Mouse (Mus musculus) layer of hippocampus, postnatal 10 days (tissue): ENCODE results near the gene Cd22. TPM values are rescaled to one million over a fixed set of nuclear protein-coding genes. Genes with fewer than 3 reads are reported as not detected.
"Not testable (repeated sequence)": the region's sequence is repeated elsewhere in the genome, so short reads cannot be mapped to it uniquely, and the experiment has no call there.

Experiments used
- DNase-seq, 2 experiments: peaks; one replicate each; pipeline ENCODE4 v3.0.0; 2021; ENCODE audit warnings: low spot score in 2 of 2
- long read RNA-seq: library from polyadenylated mRNA; stranded (forward); transcript quantifications from one replicate; pipeline ENCODE4 v2.0.0, GENCODE M21; 2023
- total RNA-seq, 2 experiments: library from RNA; stranded (reverse); gene quantifications; 2 replicates each; pipeline ENCODE4 v1.2.3; 2021

Cd22 gene
- total RNA-seq, result not detected
- long read RNA-seq, result 0 reads

DNA sequence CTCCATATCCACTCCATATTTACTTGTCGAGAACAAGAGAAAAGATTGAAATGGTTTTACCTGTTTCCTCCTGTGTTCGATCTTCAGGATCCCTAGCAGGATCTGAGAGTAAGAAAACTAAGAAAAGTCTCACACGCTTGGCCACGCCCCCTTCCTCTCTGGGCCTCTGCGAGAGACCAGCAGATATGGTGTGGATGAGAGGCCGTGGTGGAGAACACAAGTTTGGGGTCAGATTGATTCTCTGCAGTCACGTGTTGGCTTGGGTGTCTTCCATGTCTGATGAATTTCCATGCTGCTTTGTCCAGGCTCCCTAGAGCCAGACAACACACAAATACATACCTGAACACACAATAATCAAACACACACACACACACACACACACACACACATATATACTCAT, at the start of gene Cd22:
TSS of gene Cd22 (minus strand) at position 167 of the 400 bp plus-strand sequence.
- no peak for DNase-seq

DNA sequence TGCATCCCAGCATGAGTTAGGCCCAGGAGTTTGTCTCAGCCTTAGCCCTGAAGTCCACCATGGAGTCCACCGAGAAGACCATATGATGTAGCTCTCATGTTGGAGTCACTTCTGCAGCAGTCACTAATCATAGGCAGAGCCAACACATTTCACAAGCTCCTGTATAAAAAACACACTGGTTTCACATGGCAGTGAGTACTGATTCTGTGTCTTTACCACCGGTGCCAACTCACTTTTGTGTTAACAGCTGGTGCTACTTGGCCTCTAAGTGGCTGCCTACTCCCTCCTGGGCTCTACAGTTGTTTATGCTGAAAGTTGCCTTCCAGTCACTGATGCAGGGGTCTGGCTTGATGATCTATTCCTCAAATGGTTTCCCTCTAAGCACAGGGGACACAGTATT, 44.4 kb upstream of the Cd22 start, which contains the start of gene Hamp2:
TSS of gene Hamp2 (minus strand) at position 101 of the 400 bp plus-strand sequence.
- not testable (repeated sequence) for DNase-seq

DNA sequence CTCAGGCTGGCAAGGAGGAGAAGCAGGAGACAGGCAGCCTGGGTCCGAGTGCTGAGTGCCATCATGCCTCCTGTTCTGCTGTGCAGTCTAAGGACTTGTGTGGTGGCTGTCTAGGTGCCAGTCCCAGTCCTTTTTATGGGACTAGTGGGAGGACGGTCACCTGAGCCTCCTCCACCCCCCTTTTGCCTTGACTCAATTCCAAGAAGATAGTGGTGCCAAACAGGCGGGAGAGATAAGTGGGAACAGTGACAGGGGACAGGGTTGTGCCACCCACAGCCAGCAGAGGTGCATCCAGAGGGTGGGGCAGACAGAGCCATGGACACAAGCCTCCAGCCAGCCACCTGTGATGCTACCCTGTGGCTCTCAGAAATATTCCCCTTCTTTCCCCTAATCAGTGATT, 43.9 kb upstream of the Cd22 start:
- no peak for DNase-seq

DNA sequence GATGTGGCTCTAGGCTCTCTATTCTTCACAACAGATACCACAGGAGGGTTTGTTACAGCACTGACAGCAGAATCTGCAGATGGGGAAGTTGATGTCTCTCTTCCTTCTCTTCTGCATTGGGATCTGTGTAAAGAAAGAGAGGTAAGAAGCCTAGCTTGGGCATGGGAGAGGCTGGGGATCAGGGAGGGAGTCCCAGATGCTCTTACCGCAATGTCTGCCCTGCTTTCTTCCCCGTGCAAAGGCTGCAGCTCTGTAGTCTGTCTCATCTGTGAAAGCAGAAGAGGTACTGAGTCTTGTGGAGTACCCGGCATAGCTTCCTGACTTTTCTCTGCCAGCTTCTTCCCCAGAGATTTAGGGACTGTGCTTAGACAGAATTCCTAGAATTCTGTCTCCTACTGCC, 42.3 kb upstream of the Cd22 start:
- not testable (repeated sequence) for DNase-seq

DNA sequence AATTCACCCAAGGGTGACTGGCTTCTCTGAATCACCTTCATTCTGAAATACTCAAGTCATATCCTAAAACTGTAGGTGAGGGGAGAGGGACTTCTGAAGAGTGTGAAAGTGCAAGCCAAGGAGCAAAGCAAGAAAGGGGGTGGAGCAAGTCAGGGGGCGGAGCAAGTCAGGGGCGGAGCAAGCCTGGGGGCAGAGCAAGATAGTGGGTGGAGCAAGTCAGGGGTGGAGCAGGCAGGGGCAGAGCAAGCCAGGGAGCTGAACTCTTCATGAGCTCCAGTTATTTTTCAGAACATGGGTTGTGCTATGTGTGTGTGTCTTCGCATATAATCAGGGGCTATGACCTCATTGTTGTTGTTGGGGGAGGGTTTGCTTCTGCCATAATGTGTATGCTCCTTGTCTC, 40.1 kb upstream of the Cd22 start:
- DNase-seq, result no peak

DNA sequence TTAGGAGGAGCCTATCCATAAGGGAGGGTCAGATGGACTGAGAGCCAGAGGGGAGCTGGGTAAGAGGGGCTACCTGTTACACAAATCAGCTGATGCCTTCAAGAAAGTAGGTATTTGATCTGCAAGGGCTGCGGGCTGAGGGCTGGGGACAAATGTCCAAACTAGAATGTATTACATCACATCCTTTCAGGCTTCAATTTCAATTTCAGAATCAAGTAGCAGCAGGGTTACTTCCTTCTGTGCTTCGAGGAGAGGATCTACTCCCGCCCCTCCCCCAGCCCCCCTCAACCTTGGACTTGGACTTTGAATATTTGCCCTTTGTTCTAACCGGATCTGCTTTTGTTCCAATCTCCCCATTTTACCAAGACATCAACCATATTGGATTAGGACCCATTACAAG, 37.1 kb upstream of the Cd22 start:
- no peak for DNase-seq

DNA sequence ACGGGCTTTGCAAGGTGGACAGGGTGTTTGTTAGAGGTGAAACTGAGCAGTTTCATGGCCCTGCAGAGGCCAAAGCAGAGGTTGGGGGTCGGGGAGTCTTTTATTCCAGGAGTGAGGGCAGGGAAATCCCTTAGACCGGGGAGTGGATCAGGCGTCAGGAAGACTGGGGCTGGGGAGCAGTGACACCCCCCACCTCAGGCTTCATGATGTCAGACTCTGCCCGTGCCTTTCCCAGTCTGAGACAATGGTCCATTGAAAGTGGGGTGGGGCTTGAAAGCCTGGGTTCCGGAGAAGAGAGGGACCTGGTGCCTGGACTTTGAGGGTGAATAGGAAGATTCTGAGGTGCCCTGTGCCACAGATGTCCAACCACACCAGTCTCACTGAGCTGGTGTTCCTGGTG, 36.6 kb upstream of the Cd22 start:
- DNase-seq, result no peak

DNA sequence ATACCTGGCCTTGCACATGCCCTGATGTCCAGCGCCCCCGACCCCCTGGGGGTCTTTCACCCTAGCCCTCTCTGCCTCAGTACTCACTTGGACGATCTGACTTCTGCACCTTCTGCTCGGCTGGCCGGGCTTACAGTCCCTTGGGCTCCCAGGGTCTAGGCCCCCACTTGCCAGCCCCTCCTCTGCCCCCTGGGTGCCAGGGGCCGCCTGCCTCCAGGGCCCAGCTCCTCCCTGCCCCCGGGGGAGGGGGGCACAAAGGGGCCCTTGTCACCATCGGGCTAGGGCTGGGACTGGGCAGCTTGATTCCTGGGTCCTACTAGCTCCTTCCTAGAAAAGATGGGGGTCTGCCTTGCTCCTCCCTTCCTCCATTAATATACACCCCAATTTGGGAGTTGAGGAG, 34.6 kb upstream of the Cd22 start, which contains the start of gene Mag:
TSS of gene Mag (minus strand) at position 142 of the 400 bp plus-strand sequence.
- no peak for DNase-seq

DNA sequence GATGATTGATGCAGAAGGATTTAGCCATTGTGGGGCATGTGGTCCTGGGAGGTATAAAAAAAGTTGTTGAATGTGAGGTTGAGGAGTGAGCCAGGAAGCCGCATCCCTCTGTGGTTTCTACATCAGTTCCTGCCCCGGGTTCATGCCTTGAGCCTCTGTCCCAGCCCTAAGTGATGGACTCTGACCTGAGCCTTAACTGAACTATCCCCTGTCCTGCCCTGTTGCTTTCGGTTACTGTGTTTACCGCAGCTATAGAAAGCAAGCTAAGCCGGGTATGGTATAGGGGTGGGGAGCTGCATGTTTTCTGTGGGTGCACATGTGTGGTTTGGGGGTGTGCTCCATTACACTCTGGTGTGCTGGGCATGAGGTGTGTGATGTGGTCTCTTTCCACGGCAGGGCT, 29.6 kb upstream of the Cd22 start:
- DNase-seq, result no peak

DNA sequence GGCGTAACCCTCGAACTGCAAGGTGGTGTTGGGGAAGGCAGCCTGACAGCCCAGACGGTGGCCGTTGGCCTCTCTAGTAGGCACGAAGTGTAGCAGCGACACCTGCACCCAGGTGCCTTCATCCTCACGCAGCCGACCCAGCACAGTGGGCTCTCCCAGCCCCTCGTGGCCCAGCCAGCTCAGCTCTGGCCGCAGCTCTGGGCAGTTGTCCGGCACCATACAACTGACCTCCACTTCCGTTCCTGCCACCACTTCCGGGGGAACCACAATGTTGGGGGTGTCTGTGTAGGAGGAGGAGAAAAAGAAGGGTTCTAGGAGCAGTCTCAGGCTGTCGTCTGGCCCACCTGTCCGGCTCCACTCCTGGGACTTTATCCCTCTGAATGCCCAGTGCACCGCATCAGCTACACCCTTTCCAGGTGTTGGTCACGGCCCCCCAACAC, 28.9 kb upstream of the Cd22 start:
- no peak for DNase-seq

DNA sequence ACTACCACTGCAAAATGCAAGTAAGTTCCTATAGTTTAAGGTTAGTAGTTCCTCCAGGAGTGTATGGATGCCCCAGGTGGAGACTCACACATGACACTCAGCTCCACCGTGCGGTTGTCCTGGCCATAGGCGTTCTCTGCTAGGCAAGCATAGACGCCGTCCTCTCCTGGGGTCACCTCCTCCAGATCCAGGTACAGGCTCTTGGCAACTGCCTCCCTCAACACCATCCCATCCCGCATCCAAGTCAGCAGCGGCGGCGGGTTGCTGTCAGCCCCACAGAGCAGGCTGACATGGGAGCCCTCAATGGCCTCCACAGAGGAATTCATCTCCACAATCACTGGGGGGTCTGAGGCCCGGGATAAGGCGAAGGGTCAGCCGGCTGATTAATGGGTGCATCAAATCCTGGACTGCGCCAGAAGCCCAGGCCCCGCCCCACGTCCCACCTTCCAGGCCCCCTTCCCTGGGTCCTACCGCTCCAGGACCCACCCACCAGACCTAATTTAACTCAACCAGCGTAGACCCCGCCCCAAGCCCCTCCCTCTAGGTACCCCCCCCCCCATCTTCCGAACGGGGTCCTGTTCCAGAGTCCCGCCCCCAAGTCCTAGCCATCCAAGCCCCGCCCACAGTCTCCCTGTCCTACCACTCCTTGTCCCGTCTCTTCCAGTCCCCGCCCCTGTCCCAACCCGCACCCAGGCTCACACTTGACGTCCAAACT, 28.3 kb upstream of the Cd22 start:
- no peak for DNase-seq

DNA sequence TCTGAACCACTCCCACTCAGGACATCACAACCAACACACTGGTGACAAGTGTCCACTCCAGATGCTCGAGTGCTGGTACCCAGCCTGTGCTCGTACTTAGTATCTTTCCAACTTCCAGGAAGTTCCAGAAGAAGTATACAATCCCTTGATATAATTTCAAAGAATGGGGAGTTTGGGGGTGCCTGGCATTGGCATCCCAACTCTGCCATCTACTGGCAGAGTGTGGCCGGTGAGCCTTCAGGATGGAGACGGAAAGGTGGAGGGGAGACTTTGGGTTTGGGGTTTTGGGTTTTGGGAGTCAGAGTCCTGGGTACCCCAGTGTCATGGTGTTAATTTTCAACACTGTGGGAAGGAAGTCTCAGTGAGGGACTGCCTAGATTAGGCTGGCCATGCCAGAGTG, 23.9 kb upstream of the Cd22 start:
- peak; percentile 28 to 52 for DNase-seq

DNA sequence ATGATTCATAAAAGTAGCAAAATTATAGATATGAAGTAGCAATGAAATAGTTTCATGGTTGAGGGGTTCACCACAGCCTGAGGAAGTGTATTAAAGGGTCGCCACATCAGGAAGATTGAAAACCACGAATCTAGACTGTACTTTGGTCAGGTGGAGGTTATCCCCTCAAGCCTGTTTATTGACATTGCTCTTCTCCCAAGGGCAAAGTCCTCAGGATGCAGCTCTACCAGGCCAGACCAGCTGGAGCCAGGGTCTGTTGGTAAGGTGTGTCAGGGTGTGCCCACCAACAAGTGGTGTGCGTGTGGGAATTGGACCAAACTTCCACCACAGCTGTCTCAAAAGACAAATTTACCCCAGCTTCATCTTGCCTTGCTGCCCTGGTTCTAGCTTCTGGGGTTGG, 15.1 kb upstream of the Cd22 start:
- DNase-seq, result no peak

DNA sequence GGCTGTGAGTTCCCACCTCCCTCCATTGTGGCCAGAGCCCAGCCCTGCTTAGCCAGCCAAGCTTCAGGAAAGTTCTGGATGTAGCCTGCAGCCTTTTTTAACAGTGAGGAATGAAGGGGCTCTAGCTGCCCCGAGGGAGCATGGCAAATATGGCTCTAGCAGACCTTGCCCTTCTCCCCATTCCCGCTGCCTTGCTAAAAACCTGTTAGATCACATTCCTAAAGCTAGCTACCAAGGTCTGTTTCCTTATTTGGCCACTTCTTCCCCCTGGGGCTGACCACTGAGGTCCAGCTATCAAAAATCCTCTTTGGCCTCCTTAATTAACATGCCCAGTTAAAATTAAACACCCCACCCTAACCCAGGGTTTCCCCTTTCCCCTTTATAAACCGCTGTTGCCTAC, 12.4 kb upstream of the Cd22 start:
- no peak for DNase-seq

DNA sequence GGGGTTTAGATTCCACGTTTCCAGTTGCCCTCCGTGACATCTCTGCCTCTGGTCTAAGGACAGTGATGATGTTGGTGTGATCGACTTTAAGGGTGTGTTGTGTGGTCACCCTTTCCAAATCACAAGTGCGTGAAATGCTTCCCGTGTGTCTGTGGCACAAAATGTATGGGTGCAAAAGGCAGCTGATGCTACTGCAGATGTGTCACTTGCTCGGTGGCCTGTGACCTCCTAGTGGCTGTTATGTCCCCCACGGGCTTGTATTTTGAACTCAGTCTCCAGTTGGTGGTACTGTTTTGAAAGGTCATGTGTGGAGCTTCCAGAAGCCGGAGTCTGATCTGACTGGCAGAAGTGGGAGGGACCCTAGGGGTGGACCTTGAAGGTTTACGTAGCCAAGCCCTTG, 11.6 kb upstream of the Cd22 start:
- no peak for DNase-seq

DNA sequence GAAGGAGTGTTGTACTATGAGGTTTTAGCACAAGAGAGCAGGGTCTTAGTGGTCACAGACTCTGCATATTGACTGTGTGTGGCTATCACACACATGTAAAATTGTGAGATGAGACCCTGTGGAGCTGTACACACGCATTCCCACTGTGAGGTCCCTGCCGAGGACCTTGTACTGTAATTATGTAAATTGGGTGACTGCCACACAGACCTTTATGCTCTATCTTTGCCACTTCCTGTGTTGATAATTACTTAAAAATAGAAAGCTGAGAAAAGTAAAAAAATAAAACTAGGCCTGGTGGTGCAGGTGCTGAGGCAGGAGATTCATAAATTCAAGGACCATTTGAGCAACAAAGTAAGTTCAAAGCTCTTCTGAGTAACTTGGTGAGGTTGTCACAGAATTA, 10.5 kb upstream of the Cd22 start:
- no peak for DNase-seq

DNA sequence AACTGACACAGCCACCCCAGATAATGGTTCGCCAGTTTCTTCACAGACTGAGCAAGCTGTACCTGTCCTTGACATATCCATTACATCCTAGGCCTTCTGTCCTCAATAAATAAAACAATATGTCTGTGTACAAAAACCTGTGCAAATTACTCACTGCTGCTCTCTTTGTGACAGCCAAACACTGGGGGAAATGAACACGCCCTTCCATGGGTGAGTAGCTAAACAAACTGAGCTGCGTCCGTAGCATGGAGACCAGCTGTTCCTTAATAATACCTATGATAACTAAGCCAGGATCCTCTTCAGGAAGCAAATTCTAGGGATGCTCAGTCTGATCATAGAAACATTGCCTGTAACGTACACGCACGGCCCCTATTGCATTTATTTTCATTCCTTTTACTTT, 8.6 kb upstream of the Cd22 start:
- DNase-seq, result no peak

DNA sequence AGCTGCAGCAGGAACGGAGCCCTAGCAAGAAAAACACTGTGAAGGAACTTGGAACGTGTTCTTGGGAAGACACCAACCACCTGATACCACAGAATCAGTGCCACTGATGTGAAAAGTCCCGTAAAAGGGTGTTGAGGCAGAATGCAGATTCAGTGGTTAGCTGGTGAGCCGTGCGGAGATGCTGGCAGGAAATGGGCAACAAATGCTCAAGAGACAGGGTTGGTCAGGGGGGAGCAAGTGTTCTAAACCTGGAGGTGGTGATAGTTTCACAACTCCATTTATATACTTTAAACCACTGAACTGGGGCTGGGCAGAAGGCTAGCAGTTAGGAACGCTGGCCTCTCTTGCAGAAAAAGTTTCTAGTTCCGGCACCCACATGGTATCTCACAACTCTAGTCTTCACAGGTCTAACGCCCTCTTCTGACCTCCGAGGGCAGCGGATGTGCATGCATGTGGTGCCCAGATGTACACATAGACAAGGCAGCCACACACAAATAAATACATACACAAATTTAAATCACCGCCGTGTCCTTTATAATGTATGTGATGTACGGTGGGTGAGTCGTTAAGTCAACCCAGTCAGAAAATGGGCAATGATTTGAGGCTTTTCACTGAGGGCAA, 7.5 kb upstream of the Cd22 start:
- DNase-seq, result peak; percentile 17 to 21

DNA sequence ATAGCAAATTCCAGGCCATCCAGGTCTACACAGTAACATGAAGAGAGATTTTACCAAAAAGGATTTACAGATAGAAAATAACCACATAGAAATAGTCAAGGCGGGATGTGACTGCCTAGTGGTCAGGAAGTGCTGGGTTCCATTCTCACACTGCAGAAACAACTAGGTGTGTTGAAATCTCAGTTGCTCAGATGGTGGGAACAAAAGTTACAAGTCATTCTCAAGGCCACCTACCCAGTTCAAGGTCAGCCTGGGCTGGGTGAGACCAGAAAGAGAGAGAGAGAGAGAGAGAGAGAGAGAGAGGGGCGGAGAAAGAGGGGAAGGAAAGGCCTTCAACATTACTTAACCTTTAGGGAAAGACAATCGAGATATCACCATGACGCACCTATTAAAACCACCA, 6.7 kb upstream of the Cd22 start:
- no peak for DNase-seq

DNA sequence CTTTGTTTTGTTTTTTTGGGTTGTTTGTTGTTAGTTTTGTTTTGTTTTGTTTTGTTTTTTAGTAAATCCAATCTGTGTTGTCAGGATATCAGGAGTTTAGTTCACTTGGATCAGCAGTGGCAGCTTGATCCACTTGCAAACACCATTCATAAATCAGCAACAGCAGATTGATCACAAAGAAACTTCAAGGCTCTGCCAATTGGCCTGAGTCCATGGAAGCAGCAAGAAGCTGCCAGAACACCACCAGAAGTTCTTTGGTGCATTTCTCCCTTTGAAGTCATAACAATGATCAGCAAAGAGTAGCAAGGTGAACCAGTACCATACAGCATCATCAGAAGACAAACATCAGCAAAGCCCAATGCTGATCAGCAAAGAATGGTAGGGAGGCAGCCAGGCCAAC, 3.9 kb upstream of the Cd22 start:
- peak in 1 of 2 experiments; percentile 19 for DNase-seq

DNA sequence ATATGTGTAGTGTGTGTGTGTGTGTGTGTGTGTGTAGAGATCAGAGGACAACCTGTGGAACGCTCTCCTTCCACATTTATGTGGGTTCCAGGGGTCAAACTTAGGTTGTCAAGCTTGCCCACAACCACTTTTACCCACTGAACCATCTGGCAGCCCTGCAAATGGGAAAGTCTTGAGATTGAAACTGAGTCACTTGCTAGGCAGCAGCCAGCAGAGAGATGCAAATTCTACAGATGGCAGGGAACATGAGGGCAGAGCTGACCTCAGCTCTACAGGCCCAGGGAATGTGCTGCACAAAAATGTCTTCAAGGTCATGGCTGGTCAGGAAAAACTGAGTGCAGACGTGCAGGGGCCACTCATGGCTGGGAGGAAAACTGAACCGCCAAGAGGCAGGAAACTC, 1.2 kb upstream of the Cd22 start:
- no peak for DNase-seq

DNA sequence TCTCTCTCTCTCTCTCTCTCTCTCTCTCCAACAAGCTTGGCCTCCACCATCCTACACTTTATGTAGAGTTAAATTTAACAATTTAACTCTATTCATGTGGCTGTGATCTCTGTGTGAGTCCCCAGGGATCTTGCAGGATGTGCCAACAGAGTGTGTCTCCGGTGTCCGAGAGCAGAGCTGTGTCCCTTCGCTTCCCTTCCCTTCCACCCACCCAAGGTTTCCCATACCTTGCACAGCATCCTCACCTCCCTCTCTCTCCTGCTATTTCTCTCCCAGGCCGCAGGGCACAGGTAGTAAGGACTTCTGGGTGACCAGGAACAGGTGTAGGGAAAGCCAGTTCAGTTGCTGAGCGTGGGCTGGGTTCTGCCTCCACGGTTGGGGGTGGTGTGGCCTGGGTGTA, 1.2 kb downstream of the Cd22 start:
- no peak for DNase-seq

DNA sequence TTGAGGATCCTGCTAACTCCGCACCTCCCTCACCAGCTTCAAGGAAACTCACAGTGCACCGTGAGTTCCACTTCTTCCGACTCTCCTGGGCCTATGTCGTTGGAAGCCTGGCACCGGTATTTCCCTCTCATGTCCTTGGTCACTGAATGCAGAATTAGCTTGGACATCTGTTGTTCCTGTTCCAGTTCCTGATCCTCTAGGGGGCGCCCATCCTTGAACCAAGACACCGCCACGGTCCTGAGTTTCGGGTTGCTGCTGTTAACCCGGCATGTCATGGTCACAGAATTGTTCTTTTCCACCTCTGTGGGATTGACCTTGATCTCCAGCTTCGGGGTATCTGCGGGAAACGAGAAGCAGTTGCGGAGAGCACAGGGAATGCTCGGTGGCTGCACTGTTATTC, 7.1 kb downstream of the Cd22 start:
- peak; percentile 73 to 80 for DNase-seq
